Mouse (Mus musculus) right cerebral cortex, postnatal 25 days (tissue): ENCODE data around the gene Rbfox1.

Experiments
- DNase-seq: peaks from one replicate; pipeline ENCODE4 v3.0.0; 2022

Gene Rbfox1

DNA sequence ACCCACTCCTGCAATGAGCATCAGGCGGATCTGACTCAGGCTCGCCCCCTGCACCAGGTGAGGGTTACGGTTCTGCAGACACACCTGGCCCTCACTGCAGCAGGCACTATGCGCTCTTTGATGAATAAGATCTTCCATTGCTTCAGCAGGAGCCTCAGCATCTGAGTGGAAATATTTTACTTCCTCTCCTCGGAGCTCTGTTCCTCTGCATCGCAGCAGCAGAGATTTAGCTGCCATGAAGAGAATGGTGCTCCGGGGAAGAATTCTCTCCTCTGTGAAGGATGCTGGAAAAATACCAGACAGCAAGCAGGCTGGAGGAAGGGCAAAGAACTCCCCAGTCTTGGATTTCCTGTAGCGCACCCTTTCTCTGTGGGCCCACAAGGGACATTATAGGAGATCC is 833.9 kb downstream of the Rbfox1 start:
- no peak for DNase-seq

DNA sequence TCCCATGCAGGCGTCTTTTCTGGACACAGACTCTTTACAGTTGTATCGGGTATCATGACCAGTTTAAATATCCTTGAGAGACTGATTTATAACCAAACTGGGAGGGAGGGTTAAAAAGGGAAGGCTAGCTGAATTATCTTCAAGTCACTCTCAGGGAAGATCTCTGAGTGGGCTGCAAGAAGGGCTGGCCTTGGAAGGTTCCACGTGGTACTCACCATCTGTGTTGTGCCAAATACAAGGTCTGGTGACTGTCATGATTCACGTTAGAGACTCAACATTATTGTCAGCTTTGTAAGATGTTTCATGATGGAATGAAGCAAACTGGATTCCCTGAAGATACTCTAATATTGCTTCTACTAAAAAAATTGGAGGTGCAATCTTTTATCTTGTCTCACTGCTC is 847.5 kb downstream of the Rbfox1 start:
- DNase-seq: no peak

DNA sequence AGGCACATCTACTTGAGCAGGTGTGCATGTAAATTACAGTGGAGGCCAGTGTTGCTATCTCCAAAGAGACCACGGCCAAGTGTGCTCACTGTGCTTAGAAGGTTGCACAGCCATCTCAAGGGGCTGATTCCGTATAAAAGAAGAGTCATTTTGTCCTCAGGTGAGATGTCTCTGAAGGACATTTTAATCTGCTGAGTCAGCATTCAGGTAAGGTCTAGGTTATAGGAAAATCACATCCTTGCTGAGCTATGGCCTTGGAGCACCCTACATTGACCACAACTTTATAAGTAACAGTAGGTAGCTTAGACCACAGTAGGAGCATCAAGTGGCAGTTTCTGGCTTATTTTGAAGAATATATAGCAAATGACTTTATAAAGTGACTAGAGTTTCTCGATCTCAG is 848.3 kb downstream of the Rbfox1 start:
- DNase-seq: no peak

DNA sequence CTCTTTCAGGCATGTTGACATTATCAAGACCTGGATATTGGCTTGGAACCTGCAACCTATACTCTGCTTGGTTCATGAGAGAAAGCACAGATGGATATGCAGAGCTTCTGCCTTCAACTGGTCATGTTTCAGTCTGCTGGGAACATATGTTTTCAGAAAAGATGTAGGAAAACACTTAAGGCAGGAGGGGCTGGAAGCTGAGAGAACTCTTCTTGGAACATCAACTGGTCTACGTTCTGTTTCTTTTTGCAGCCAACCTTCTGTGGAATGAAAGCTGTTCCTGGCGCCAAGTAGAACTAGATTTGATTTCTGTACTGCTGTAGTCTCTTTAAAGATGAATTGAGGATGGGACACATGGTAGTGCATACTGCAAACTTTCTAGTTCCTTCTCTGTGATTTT is 851.4 kb downstream of the Rbfox1 start:
- DNase-seq: peak; percentile 28

DNA sequence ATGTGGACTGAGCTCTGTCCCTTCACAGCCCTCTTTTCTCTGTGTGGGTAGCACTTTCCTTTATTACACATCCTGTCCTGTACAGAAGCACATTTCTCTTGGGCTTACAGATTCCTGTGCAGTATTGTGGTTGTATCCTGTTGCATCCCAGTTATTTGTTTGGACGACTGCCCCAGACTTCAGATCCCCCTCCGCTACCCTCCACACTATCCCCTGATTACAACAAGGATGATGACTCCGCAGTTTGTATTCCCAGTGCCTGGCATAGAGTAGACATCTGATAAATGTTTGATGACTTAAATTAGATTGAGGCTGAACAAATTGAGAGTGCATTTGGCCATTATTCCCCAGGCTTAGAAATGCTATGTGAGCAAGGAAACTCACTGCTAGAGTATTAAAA is 851.8 kb downstream of the Rbfox1 start:
- no peak for DNase-seq

DNA sequence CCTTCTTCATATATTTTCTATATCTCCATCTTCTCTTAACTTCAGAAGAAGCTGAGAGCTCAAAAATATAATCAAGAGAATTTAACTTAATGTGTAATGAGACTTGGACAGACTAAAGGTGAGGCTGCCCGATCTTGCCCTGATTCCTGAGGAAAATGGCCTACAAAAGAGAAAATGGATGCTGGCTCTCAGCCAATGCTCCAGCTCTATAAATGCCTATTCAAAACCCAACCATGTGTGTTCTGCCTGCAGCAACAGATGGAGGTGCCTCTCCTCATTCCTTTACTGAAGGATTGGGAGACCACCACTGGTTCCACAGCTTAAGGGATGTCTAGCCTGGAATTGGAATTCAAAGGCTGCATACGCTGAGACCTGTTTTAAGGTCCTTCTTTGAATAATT is 861.0 kb downstream of the Rbfox1 start:
- no peak for DNase-seq

DNA sequence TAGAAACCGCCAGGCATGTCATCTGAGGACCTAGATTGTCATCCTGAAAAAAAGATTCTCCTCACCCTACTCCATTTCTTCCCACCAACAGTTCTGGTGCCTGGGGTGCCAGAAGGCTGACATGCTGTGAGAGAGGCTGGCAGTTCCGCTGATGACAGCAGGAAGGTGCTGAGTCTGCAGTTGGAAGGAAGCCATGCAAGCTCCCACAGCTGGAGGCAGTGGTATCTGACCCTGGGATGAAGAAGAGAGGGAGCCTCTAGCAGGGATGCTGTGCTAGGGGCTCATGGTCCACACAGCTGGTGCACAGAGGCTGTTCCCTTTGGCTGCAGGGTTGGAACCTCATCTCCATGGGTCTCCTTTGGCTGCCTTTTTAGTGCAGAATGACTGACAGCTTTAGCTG is 865.3 kb downstream of the Rbfox1 start:
- DNase-seq: peak; percentile 23

DNA sequence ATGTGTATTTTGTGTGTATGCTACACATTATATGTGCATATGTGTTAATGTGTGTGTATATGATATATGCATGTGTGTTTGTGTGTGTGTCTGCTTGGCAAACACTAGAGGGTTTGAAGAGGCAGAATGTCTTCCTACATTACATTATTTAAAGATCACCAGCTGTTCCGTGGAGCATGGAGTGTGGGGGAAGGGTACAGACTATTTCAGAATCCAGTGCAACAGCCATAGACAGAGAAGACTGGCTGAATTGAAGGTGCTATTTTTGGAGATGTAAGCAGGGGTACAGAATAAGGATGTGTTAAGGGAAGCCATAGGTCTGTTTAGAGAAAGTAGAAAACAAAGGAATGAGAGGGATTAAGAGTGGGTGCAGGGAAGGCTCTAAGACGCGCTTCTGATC is 869.7 kb downstream of the Rbfox1 start:
- DNase-seq: no peak

DNA sequence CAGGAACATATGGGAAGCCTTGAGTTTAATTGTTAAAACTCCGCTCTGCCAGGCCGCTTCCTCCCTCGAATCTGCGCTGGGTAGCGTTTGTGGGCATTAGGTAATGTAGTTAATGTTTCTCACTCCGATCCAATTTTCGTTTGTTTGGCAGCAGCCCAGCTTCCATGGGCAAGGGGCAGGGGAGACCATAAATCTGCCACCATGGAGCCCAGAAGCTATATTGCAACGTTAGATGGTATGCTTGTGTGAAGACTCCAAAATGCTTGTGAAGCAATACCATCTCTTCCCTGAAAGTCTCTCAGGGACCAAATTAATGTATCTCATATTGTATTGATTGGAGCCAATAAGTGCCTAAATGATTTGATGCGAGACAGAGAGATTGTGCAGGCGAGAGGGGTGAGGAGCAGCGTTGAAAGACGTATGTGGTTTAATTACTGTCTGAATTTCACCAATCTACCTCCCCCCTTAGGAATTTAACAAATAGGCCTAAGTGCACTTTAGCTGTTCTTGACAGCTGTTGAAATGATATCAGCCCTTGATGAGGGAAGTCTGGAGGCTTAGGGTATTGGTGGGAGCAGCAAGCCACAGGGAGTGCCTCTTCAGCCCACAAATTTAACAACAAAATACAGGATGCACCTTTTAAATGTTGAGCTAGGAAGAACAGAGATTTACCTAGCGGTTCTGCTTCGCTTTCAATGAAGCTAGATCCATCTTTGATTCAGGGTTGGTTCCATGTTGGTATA is 884.5 kb downstream of the Rbfox1 start:
- no peak for DNase-seq

DNA sequence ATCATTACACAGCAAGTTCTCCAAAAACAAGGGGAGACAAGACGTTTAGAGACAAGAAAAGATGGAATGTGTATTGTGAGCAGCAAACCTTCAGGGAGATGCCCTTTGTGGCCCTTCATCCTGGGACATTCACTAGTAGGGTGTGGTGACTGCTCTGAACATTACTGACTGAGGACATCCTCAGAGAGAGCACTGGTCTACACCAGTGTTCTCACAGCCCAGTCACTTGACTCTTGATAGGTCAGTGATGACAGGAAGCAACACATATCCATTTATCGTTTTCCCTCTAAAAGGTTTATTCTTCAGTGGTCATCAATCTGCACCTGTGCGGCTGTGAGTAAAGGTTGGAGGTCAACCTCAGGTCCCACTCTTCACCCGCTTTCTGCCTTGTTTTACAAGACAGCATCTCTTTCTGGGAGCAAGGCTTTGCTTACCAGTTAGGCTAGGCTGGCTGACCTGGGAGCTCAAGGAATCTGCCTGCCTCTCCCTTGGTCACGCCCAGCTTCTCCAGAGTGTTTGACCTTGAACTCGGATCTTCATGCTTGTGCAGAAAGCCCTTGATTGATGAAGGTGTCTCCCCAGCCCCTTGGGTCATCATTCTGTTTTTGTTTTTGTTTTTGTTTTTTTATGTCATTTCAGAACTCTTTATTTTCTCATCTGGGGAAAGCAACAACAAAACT is 892.5 kb downstream of the Rbfox1 start:
- no peak for DNase-seq

DNA sequence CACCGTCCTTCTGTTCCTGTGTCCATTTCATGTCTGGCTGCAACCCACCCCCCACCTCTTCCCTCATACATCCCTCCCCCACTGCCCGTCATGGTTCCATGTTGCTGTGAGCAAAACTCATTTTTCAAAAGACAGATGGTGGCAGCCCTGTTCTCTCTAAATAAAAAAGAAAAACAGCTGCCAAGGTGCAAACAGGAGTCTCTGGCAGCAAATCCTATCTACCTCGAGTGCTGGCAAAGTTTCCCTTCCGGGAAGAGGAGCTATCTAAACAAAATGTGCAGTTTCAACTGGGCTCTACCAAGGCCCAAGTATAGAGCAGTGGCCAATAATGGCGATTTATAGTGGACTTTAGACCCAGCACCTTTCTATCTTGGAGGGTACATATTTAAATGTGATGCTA is 899.0 kb downstream of the Rbfox1 start:
- DNase-seq: peak; percentile 15

DNA sequence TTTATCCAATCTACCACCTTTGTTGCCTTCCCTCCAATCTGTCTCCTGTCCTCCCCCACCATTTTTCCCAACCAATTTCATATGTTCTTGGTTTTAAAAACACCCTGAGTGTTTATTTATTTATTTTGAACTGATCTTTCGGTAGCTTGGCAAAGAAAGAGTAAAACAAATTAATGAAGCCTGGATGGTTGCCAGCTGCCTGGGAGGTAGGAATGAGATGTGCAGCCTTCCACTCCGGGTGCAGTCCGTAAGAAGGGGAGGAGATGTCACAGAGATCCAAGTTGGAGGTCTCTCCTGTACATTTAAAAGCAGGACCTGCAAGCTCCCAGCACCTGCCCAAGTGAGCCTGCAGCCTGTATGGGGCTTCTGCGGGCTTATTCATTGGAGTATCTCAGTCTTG is 899.9 kb downstream of the Rbfox1 start:
- no peak for DNase-seq

DNA sequence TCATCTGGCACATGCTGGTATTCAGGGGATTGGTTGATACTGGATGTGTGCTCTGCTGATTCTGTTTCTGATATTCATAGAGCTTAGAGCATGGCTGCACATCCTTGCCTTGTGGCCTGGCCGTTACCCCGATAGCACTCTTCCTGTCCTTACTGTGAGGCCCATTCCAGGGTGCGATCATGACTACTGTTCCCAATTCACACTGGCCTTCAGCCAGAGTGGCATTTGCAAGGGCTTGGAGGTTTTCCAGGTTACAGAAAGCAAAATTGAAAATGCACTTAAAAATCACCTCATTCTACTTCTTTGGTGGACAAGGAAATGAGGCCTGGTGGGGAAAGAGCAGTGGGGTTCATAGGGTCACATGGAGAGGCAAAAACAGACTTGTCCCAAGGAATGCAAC is 906.1 kb downstream of the Rbfox1 start:
- DNase-seq: no peak

DNA sequence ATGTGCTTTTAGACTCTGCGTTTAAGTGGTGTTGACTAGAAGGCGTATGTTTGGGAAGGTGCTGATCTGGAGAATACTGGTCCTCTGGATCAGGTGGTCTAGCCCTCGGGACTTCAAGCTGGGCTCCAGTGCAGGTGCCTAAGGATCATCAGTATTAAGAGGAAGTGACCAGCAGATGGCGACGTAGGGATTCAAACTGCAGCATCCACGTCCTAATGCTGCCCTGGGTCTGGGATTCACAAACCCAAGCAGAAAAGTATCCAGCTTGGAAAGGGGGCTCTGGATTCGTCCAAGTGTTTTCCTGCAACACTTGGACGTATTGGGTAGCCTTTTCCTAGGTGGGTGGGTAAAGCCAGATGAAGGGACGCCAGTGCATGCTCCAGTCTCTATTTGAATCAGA is 906.5 kb downstream of the Rbfox1 start:
- DNase-seq: peak; percentile 27

DNA sequence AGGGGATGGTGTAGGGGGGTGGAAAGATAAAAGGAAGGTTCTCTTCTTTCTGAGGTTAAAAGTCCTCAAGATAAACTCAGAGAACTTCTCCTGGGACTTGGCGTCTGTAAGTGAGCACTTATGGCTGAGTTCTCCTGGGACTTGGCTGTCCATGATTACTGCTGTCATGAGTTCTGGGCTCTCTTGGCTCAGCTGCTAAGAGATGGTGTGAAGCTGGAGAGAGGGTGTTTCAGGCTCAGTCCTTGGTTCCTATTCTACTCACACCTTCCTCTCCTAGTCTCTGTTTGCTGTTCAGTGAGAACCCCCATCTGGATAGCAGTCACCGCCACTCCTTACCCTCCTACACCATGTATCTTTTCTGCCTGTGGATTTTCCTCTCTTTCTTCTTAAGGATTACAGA is 921.1 kb downstream of the Rbfox1 start:
- no peak for DNase-seq

DNA sequence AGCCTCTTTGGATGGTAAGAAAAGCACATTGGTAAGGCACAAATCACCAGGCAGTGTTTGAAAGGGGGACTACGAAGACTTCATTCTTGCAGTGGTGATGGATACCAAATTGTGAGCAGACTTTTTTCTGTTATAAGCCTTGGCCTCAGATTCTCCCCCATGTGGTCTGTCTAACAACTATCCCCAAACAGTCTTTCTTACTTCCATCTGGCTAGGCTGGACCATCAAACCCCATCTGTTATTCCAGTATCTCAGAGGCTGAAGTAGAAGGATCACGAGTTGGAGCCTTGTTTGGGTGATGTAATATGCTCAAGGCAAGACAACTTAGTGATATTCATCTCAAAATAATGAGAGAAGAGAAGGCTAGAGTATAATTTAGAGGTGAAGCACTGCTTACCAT is 922.7 kb downstream of the Rbfox1 start:
- DNase-seq: no peak

DNA sequence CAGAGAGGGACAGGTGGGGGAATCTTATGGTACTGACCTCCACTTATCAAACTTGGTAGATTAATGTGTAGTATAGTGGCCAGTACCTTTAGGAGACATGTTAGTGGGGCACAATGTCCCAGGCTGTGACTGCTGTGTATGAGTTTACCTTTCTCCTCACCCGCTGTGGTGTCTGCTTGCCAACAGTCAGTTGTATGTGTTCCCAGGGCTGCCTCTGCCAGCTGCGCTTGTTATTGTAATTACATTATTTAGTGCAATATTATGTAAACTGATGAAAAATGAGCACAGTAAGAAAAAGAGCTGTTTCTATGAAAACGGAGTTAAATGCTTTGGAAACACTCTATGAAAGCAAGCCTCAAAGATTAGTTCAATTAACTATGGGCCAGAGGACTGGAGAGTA is 928.7 kb downstream of the Rbfox1 start:
- DNase-seq: no peak

DNA sequence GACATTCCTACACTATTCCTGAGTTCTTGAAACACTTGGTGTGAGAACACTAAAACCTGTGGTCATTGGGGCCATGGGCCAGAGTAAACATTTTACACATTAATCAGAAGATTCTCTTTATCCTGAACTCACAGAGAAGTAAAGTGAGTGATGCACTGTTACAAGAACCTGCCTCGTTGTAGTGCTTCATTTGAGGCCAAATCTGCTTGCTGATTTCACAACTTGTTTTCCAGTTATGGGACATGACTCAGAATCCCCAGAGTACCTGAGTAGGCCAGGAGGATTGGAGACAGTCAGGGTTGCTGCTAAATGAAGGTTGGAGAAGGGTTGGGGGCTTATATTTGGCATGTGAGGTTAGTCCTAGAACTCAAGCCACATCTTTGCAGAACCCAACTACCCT is 936.6 kb downstream of the Rbfox1 start:
- DNase-seq: no peak

DNA sequence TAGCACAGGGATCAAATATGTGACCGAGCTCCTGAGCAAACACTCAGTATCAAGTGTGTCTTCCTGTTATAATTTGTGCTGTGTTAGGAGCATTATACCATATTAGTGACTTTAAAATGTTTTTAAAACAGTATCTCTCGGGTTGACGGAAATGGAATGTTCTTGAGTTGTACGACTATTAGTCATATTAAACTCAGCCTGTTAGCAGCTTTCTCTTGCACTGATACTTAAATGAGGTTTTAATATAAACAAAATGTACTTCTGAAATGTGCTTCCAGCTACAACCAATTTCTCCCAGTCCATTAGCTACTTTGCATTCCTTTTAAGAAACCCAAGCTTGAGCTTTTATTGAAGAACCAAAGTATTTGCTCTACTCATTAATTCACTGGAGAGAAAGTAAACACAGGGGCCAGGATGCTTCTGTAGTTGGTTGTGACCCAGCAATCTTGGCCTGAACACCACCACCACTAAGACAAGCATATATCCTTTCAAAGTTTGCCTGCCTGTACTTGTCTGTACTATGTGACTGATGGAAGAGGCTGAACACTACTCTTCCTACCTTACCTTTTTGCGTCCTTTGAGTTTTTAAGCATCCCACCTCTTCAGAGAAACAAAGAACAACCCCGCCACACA is 944.9 kb downstream of the Rbfox1 start:
- DNase-seq: no peak

DNA sequence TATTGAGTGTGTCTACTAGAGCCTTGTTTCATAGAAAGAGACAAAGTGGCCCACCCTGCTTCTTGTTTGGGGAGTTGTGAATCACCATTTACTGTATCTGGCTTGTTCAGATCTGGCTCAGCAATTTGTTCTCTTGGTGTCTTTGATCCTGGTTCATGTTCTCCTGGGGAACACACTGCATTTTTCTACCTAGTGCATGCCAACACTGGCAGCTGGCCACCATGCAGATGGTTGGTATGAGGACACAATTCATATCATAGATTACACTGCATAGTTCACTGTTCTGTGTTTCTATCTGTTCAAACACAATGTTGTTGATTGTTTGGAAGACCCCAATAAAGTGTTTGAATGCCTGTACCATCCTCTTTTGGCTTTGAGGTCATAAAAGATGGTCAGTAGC is 948.3 kb downstream of the Rbfox1 start:
- no peak for DNase-seq

DNA sequence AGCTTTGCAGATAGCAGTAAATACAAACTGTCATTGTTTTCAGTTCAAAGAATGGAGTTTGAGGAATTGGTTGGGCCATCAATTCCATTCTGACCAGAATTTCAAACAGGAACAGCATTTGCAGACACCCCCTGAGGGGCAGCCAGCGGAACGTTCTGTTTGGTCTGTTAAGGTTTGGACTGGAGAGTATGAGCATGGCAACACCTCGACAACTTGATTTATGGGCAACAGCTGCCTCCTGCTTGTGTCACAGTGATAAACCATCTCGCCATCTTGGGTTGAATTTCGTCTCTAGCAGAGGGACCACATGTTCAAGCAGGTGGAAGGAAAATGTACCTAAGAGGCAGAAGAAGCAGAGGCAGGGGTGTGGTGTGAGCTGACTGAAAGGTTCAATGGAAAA is 949.9 kb downstream of the Rbfox1 start:
- no peak for DNase-seq

DNA sequence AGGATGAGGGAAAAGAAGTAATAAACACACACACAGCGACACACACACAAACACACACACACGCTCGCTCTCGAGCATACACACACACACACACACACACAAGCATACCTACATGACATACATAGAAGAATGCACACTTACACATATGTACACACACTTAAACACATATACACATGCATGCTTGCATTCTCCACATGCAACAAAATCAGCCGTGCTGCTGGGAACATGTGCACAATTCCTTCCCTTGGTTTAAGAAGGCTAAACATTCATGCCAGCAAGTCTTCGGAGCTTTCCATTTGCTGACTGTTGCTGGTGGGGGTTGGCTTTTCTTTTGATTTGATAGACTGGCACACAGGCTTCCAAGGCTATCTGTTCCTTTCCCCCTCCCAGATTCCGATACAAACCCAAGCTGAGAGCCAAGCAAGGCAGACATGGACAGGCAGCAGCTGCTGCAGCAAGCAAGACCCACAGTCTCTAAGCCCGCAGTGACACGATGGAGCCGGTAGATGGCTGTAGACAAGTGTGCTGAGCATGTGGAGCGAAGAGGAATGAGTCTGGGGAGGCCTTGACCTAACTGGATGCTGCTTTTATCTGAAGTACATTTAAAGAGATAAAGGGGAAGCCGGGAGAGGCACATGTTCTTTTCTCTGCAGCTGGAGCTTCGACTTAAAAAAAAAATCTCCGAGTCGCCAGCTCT is 954.3 kb downstream of the Rbfox1 start:
- peak; percentile 61 for DNase-seq

DNA sequence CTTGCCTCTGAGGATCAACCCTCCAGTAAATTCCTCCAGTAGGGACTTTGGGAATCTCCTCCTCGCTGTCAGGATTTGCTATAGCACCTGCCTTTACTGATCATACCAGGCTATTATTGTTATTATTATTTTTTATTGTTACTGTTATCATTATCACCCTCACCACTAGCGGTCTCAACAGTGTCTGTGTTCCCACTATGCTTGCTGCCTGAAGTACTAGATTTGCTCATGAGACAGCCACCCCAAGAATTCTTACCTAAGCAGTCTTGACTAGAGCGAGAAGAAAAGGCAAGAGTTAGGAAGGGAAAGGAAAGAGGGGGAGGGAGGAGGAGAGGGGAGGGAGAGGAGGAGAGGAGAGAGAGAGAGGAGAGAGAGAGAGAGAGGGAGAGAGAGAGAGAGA is 954.9 kb downstream of the Rbfox1 start:
- DNase-seq: no peak

DNA sequence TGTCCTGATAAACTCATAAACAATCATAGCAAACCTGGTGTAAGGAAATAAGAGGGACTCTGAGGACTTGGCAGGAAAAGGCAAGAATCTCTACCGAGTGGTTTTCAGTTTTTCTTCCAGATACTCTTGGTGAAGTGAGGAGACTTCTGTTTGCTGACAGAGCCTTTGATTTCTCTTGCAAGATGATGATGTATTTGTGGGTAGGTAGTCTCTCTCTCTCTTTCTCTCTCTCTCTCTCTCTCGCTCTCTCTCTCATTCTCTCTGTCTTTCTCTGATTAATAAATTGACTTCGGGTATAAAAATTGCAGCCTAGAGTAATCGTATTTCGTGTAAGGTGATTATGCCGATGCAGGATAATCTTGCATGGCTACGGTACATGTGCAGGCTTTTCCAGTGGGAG is 955.3 kb downstream of the Rbfox1 start:
- DNase-seq: no peak
